Mouse (Mus musculus) liver, embryonic 14.5 days (tissue): ENCODE measurements around the gene Fyn.

Experiments used
- CTCF ChIP-seq: IDR thresholded peaks from 2 replicates; pipeline ENCODE4 v1.5.1; 2016; ENCODE audit warnings: antibody characterized with exemption, low read depth, control low read depth
- EP300 ChIP-seq: IDR thresholded peaks from 2 replicates; pipeline ENCODE4 v1.6.1; 2016; ENCODE audit warnings: antibody characterized with exemption, low read depth

GRCm38 (mm10) chr10:39455857-39456620 lies 87.4 kb downstream of the Fyn start:
- no peak for TF ChIP-seq CTCF
- no peak for TF ChIP-seq EP300
